Mouse (Mus musculus) MEL (cell line): Measurements from ENCODE around the gene Cntn6. TPM values are rescaled to one million over a fixed set of nuclear protein-coding genes. Genes with fewer than 3 reads are reported as not detected.

ENCODE experiments used
- DNase-seq: peaks from one replicate; pipeline ENCODE4 v3.0.0; 2011; ENCODE audit warnings: low read depth, low spot score
- H3K27ac ChIP-seq: 2 replicates; pipeline ENCODE4 v1.5.1; 2012; ENCODE audit warnings: low read depth, mild to moderate bottlenecking, control low read depth, low read length, moderate library complexity; ENCODE audit not compliant: control insufficient read depth
- H3K27me3 ChIP-seq, 2 experiments: fragments of 150-350 bp in 1 of 2; sonication (generic) in 1 of 2; 2 replicates each; pipeline ENCODE4 v1.6.1; 2012; ENCODE audit warnings: low read length in 2 of 2, mild to moderate bottlenecking in 2 of 2, improper control_type of control experiment in 1 of 2, moderate library complexity in 1 of 2; ENCODE audit not compliant: insufficient read depth in 2 of 2, control insufficient read depth in 1 of 2
- H3K36me3 ChIP-seq, 2 experiments: 2 replicates each; pipeline ENCODE4 v1.6.1; 2012 to 2014; ENCODE audit warnings: low read length in 2 of 2, improper control_type of control experiment in 1 of 2, inconsistent platforms in 1 of 2, mild to moderate bottlenecking in 1 of 2; ENCODE audit not compliant: insufficient read depth in 2 of 2, control insufficient read depth in 1 of 2
- H3K4me1 ChIP-seq, 2 experiments: fragments of 150-350 bp in 1 of 2; sonication (generic) in 1 of 2; 2 replicates each; pipeline ENCODE4 v1.6.1; 2012; ENCODE audit warnings: low read length in 2 of 2, improper control_type of control experiment in 1 of 2, mild to moderate bottlenecking in 1 of 2; ENCODE audit not compliant: insufficient read depth in 2 of 2, control insufficient read depth in 1 of 2
- H3K4me3 ChIP-seq, 2 experiments: fragments of 150-350 bp in 1 of 2; sonication (generic) in 1 of 2; 2 replicates each; pipeline ENCODE4 v1.5.1; 2012; ENCODE audit warnings: low read depth in 2 of 2, low read length in 2 of 2, mild to moderate bottlenecking in 2 of 2, moderate library complexity in 2 of 2, control low read depth in 1 of 2, improper control_type of control experiment in 1 of 2; ENCODE audit not compliant: control insufficient read depth in 1 of 2, insufficient read depth in 1 of 2
- H3K79me2 ChIP-seq: 2 replicates; pipeline ENCODE4 v1.6.1; 2012; ENCODE audit warnings: mild to moderate bottlenecking, low read length, moderate library complexity; ENCODE audit not compliant: control insufficient read depth, poor library complexity, insufficient read depth
- H3K9ac ChIP-seq: 2 replicates; pipeline ENCODE4 v1.6.1; 2012; ENCODE audit warnings: low read depth, mild to moderate bottlenecking, control low read depth, low read length, moderate library complexity; ENCODE audit not compliant: control insufficient read depth, poor library complexity, severe bottlenecking
- H3K9me3 ChIP-seq: fragments of 150-350 bp; sonication (generic); replicated peaks from 2 replicates; pipeline ENCODE4 v1.6.1; 2012; ENCODE audit warnings: mild to moderate bottlenecking, low read length, improper control_type of control experiment, moderate library complexity; ENCODE audit not compliant: insufficient read depth
- EP300 ChIP-seq, 2 experiments: IDR thresholded peaks; 2 replicates each; pipeline ENCODE4 v1.6.1; 2011; ENCODE audit warnings: improper control_type of control experiment in 2 of 2, low read length in 2 of 2, low read depth in 1 of 2, mild to moderate bottlenecking in 1 of 2
- ETS1 ChIP-seq: IDR thresholded peaks from 2 replicates; pipeline ENCODE4 v1.6.1; 2012; ENCODE audit warnings: low read depth, mild to moderate bottlenecking, inconsistent platforms, low read length, improper control_type of control experiment, moderate library complexity
- GATA1 ChIP-seq: IDR thresholded peaks from 2 replicates; pipeline ENCODE4 v1.6.1; 2011; ENCODE audit warnings: low read depth, low read length, improper control_type of control experiment
- HCFC1 ChIP-seq: IDR thresholded peaks from 2 replicates; pipeline ENCODE4 v1.6.1; 2012; ENCODE audit warnings: low read depth, mild to moderate bottlenecking, inconsistent platforms, low read length, improper control_type of control experiment, moderate library complexity
- JUND ChIP-seq: IDR thresholded peaks from 2 replicates; pipeline ENCODE4 v1.6.1; 2011; ENCODE audit warnings: low read depth, mild to moderate bottlenecking, improper control_type of control experiment, low read length
- KAT2A ChIP-seq: conservative IDR thresholded peaks from 2 replicates; pipeline ENCODE4 v1.6.1; 2012; ENCODE audit warnings: low read depth, low read length, improper control_type of control experiment, inconsistent platforms
- MAZ ChIP-seq: IDR thresholded peaks from 2 replicates; pipeline ENCODE4 v1.6.1; 2012; ENCODE audit warnings: low read depth, mild to moderate bottlenecking, inconsistent platforms, low read length, improper control_type of control experiment
- MEF2A ChIP-seq: IDR thresholded peaks from 2 replicates; pipeline ENCODE4 v1.6.1; 2014; ENCODE audit warnings: low read depth, mild to moderate bottlenecking, inconsistent platforms, low read length, improper control_type of control experiment; ENCODE audit not compliant: poor library complexity, insufficient replicate concordance, severe bottlenecking; ENCODE audit errors: extremely low read depth
- MXI1 ChIP-seq: IDR thresholded peaks from 2 replicates; pipeline ENCODE4 v1.6.1; 2011; ENCODE audit warnings: mild to moderate bottlenecking, low read depth, low read length, improper control_type of control experiment
- MYB ChIP-seq: IDR thresholded peaks from 2 replicates; pipeline ENCODE4 v1.6.1; 2011; ENCODE audit warnings: mild to moderate bottlenecking, low read depth, low read length, improper control_type of control experiment
- NRF1 ChIP-seq: IDR thresholded peaks from 2 replicates; pipeline ENCODE4 v1.6.1; 2014; ENCODE audit warnings: low read depth, mild to moderate bottlenecking, inconsistent platforms, low read length, improper control_type of control experiment, moderate library complexity; ENCODE audit not compliant: poor library complexity, insufficient read depth, severe bottlenecking
- POLR2A ChIP-seq, 2 experiments: IDR thresholded peaks; 2 replicates each; pipeline ENCODE4 v1.6.1; 2011 to 2012; ENCODE audit warnings: low read length in 2 of 2, mild to moderate bottlenecking in 2 of 2, control low read depth in 1 of 2, improper control_type of control experiment in 1 of 2, low read depth in 1 of 2, moderate library complexity in 1 of 2; ENCODE audit not compliant: control insufficient read depth in 1 of 2, insufficient read depth in 1 of 2, poor library complexity in 1 of 2
- POLR2AphosphoS2 ChIP-seq: IDR thresholded peaks from 2 replicates; pipeline ENCODE4 v1.6.1; 2011; ENCODE audit warnings: low read length, improper control_type of control experiment
- POLR2AphosphoS5 ChIP-seq: IDR thresholded peaks from 2 replicates; pipeline ENCODE4 v1.6.1; 2012; ENCODE audit warnings: low read depth, borderline replicate concordance, mild to moderate bottlenecking, inconsistent platforms, low read length, moderate library complexity, mixed read lengths
- RCOR1 ChIP-seq: IDR thresholded peaks from 2 replicates; pipeline ENCODE4 v1.6.1; 2012; ENCODE audit warnings: low read depth, mild to moderate bottlenecking, inconsistent platforms, low read length, improper control_type of control experiment
- SMC3 ChIP-seq: IDR thresholded peaks from 2 replicates; pipeline ENCODE4 v1.6.1; 2011; ENCODE audit warnings: low read depth, low read length, improper control_type of control experiment
- TAL1 ChIP-seq: IDR thresholded peaks from 2 replicates; pipeline ENCODE4 v1.6.1; 2012; ENCODE audit warnings: mild to moderate bottlenecking, inconsistent platforms, low read length, moderate library complexity, mixed read lengths
- TCF12 ChIP-seq: IDR thresholded peaks from 2 replicates; pipeline ENCODE4 v1.6.1; 2014; ENCODE audit warnings: low read depth, mild to moderate bottlenecking, inconsistent platforms, low read length, improper control_type of control experiment, moderate library complexity
- UBTF ChIP-seq: IDR thresholded peaks from 2 replicates; pipeline ENCODE4 v1.6.1; 2012; ENCODE audit warnings: low read depth, mild to moderate bottlenecking, inconsistent platforms, low read length, improper control_type of control experiment, moderate library complexity, borderline replicate concordance; ENCODE audit not compliant: insufficient read depth
- ZMIZ1 ChIP-seq: IDR thresholded peaks from 2 replicates; pipeline ENCODE4 v1.6.1; 2012; ENCODE audit warnings: low read depth, mild to moderate bottlenecking, inconsistent platforms, low read length, improper control_type of control experiment, moderate library complexity
- polyA plus RNA-seq, 2 experiments: library from polyadenylated mRNA; stranded (reverse) in 1 of 2; unstranded in 1 of 2; fragments of >175 nt in 1 of 2; fragments of >200 nt in 1 of 2; gene quantifications; 2 replicates each; pipeline versions ENCODE4 v1.2.1 to v1.2.4; 2012; ENCODE audit warnings: low replicate concordance in 2 of 2, low read depth in 1 of 2; ENCODE audit not compliant: insufficient read length in 2 of 2, insufficient read depth in 1 of 2, missing spikeins in 1 of 2
- total RNA-seq: library from RNA; depleted of rRNA; stranded (reverse); fragments of 300-350 nt; gene quantifications from 2 replicates; pipeline ENCODE4 v1.2.3, GENCODE M21; 2012

Cntn6 gene
- total and polyA plus RNA-seq, 3 experiments: not detected

DNA sequence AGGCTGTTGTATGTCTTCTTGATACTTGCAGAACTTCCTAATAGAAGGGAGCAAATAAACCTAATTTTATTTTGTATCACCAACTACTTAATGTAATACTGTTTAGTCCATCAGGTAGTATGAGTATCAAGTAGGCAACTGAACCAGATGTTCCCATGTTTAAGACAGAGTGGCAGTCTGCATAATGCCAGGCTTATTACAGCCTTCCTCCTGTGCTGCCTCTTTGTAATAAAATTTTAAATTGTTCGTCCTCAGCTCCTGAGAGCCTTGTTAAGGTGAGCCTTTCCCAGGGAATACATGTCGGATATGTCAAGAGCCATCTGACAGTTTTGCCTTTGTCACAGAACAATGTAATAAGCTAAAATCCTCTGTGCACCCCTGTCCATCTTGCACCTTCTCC lies 294.9 kb downstream of the Cntn6 start:
- no peaks in the 10 kb centered on the region for H3K4me1 ChIP-seq
- TF ChIP-seq HCFC1: no peak
- TF ChIP-seq JUND: no peak
- no peak for TF ChIP-seq NRF1
- no peak for TF ChIP-seq KAT2A
- no peak for TF ChIP-seq POLR2A (IDR thresholded peaks at IDR 0.05; ENCODE audit: control insufficient read depth in 1 of 2, insufficient read depth in 1 of 2, low read depth in 1 of 2, low read length in 2 of 2, poor library complexity in 1 of 2)
- TF ChIP-seq POLR2AphosphoS2: no peak
- TF ChIP-seq ZMIZ1: no peak
- no peak for TF ChIP-seq MEF2A
- no peak for TF ChIP-seq POLR2AphosphoS5
- no peak for TF ChIP-seq SMC3
- no peak for TF ChIP-seq MYB
- no peak for TF ChIP-seq MXI1
- H3K27me3 ChIP-seq: no peaks in the 10 kb centered on the region
- no peak overlapping the region for H3K9ac ChIP-seq
- no peaks in the 10 kb centered on the region for H3K36me3 ChIP-seq
- H3K27ac ChIP-seq: no peak overlapping the region
- no peak overlapping the region for H3K4me3 ChIP-seq
- H3K79me2 ChIP-seq: no peaks in the 10 kb centered on the region
- no peaks in the 10 kb centered on the region for H3K9me3 ChIP-seq
- no peak for DNase-seq

DNA sequence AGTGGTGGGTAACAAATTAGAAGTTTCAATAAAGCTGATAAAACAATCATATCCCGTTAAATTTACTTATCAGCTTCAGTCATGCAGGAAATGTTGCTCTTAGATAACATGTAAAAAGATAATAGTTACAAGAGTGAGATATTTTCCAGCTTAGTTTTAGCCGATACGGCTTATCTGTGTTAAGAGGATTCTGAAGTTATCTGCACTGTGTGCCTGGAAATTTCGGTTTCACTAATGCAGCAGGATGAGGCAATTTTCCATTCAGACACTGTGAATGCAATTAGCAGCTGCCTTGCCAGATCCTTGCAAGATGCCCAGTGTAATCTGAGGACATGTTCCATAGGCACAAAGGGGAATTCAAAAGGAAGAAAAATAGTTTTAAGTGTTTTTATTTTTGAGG lies 315.9 kb downstream of the Cntn6 start:
- DNase-seq: peak; percentile 3
- Histone ChIP-seq H3K4me3 (no peak overlapping the region), H3K79me2 (no peaks in the 10 kb centered on the region), H3K27me3 (no peaks in the 10 kb centered on the region), H3K9me3 (no peaks in the 10 kb centered on the region), H3K9ac (no peak overlapping the region), H3K27ac (no peak overlapping the region), H3K4me1 (no peaks in the 10 kb centered on the region), H3K36me3 (no peaks in the 10 kb centered on the region; a peak in 1 of 4 replicates)
- peak; percentile 86 for TF ChIP-seq TCF12
- peak; percentile 51 to 70; a peak in 2 of 4 replicates for TF ChIP-seq EP300 (IDR thresholded peaks at IDR 0.05; ENCODE audit: low read depth in 1 of 2, low read length in 2 of 2)
- no peak for TF ChIP-seq UBTF
- TF ChIP-seq GATA1: peak; percentile 62
- no peak for TF ChIP-seq MAZ
- no peak for TF ChIP-seq TAL1
- TF ChIP-seq RCOR1: no peak
- 0 out of 2 replicates have a peak, but pooled peaks have one; percentile 28 for TF ChIP-seq ETS1
- no peak for TF ChIP-seq POLR2AphosphoS2
